Mouse (Mus musculus): ENCODE measurements around the gene Rbbp5.
A peak's percentile ranks its signal among the peaks of the same experiment; 100 is the strongest.

GRCm38 (mm10) chr1:132476928-132477691, at the start of gene Rbbp5:
- TF ChIP-seq POLR2A (IDR thresholded peaks at IDR 0.05; ENCODE audit: extremely low read depth, insufficient read depth, low read length) (peak; percentile 54; the same call in 1 of the 2 replicates), CTCF (IDR thresholded peaks at IDR 0.05; ENCODE audit: extremely low read depth, insufficient read depth, low read length) (no peak)
